14 mouse cellular contexts compared by ENCODE assay signal in genomic region chr1:79641355-79641754, GRCm38 (mm10). TPM values are rescaled to one million over a fixed set of nuclear protein-coding genes. Genes with fewer than 3 reads are reported as not detected.
DNase-seq lines count a peak whose midpoint lies in the region; ATAC-seq and TF ChIP-seq lines count a peak whose summit lies in the region.
"Had no signal": no experiment of that assay in that cellular context is flagged by ENCODE, and none has a peak within 500 bp of the region (broad histone marks: within the 10 kb centered on the region; RNA-seq: fewer than 3 reads in every experiment).

No protein-coding gene starts in this region.

- WGBS in heart, embryonic 10.5 days = 37% methylated on average over 6 of the region's 6 CpGs
- WGBS in liver, embryonic 11.5 days = 27% methylated on average over 6 of the region's 6 CpGs
- 67% methylated on average over 6 of the region's 6 CpGs for WGBS in stomach, postnatal 0 days
- WGBS in midbrain, embryonic 14.5 days = 90% methylated on average over 6 of the region's 6 CpGs

- H3K27me3 ChIP-seq in heart, embryonic 10.5 days (ENCODE audit: insufficient read depth, poor library complexity, severe bottlenecking) = no peaks in the 10 kb centered on the region
- no peaks in the 10 kb centered on the region for H3K27me3 ChIP-seq in liver, embryonic 11.5 days (replicated peaks; ENCODE audit: control insufficient read depth, insufficient read depth, low read length)
- H3K27me3 ChIP-seq in stomach, postnatal 0 days (ENCODE audit: control insufficient read depth, insufficient read depth, low read length) = no peaks in the 10 kb centered on the region
- no peaks in the 10 kb centered on the region for H3K27me3 ChIP-seq in midbrain, embryonic 14.5 days (ENCODE audit: control insufficient read depth, insufficient read depth, low read length)
- H3K27me3 ChIP-seq: lung, embryonic 15.5 days had no signal

- no peak for TF ChIP-seq EP300 in stomach, postnatal 0 days (optimal IDR thresholded peaks at IDR 0.05)

- H3K9me3 ChIP-seq in heart, embryonic 10.5 days = no peaks in the 10 kb centered on the region
- H3K9me3 ChIP-seq in liver, embryonic 11.5 days (ENCODE audit: control insufficient read depth, low read length) = no peaks in the 10 kb centered on the region
- H3K9me3 ChIP-seq in stomach, postnatal 0 days (ENCODE audit: control insufficient read depth, low read length) = no peaks in the 10 kb centered on the region
- no peaks in the 10 kb centered on the region for H3K9me3 ChIP-seq in midbrain, embryonic 14.5 days (ENCODE audit: control insufficient read depth, low read length)
- H3K9me3 ChIP-seq: lung, embryonic 15.5 days had no signal

- no peak overlapping the region for H3K4me3 ChIP-seq in heart, embryonic 10.5 days
- H3K4me3 ChIP-seq in liver, embryonic 11.5 days (ENCODE audit: low read depth, low read length) = no peak overlapping the region
- H3K4me3 ChIP-seq in stomach, postnatal 0 days (ENCODE audit: low read depth, low read length) = no peak overlapping the region
- no peak overlapping the region for H3K4me3 ChIP-seq in midbrain, embryonic 14.5 days (replicated peaks; ENCODE audit: low read depth, low read length)
- H3K4me3 ChIP-seq: erythroblast, embryonic 14.5 days; lung, embryonic 15.5 days had no signal

- H3K27ac ChIP-seq in heart, embryonic 10.5 days = no peak overlapping the region
- no peak overlapping the region for H3K27ac ChIP-seq in liver, embryonic 11.5 days (ENCODE audit: low read depth, low read length)
- no peak overlapping the region for H3K27ac ChIP-seq in stomach, postnatal 0 days (replicated peaks)
- no peak overlapping the region for H3K27ac ChIP-seq in midbrain, embryonic 14.5 days (replicated peaks; ENCODE audit: low read depth, low read length)
- H3K27ac ChIP-seq: lung, embryonic 15.5 days had no signal

- H3K4me1 ChIP-seq in heart, embryonic 10.5 days = peaks cover 6% of the 10 kb centered on the region; the same call in 1 of the 2 replicates
- H3K4me1 ChIP-seq in liver, embryonic 11.5 days (replicated peaks; ENCODE audit: control insufficient read depth, insufficient read depth, low read length) = no peaks in the 10 kb centered on the region
- H3K4me1 ChIP-seq in stomach, postnatal 0 days (replicated peaks; ENCODE audit: control insufficient read depth, insufficient read depth) = no peaks in the 10 kb centered on the region
- 0 out of 2 replicates have a peak, but pooled peaks cover 3% of the 10 kb centered on the region for H3K4me1 ChIP-seq in midbrain, embryonic 14.5 days (ENCODE audit: control insufficient read depth, insufficient read depth, low read length)
- H3K4me1 ChIP-seq: lung, embryonic 15.5 days had no signal

- peak; percentile 72 for DNase-seq in heart, embryonic 10.5 days (ENCODE audit: low spot score)
- no peak for DNase-seq in heart, adult 9 months (ENCODE audit: low spot score in 2 of 2)
- peak; percentile 10 for DNase-seq in brain, adult 2 months (ENCODE audit: low read depth, low spot score)
- DNase-seq in liver, embryonic 11.5 days (ENCODE audit: low spot score) = no peak
- DNase-seq in stomach, postnatal 0 days (ENCODE audit: low spot score) = peak; percentile 26
- no peak for DNase-seq in spleen, postnatal 14 days (ENCODE audit: low spot score in 2 of 2)
- DNase-seq in midbrain, embryonic 14.5 days = no peak
- DNase-seq: adrenal gland, postnatal 10 days; cerebellum, adult 11 months; gastrocnemius, postnatal 25 days; kidney, postnatal 10 days had no signal

- no peak overlapping the region for H3K9ac ChIP-seq in liver, embryonic 11.5 days (ENCODE audit: low read depth, low read length)
- no peak overlapping the region for H3K9ac ChIP-seq in stomach, postnatal 0 days (ENCODE audit: low read length)
- H3K9ac ChIP-seq in midbrain, embryonic 14.5 days (replicated peaks; ENCODE audit: low read length) = no peak overlapping the region
- H3K9ac ChIP-seq: lung, embryonic 15.5 days had no signal

- no peak for TF ChIP-seq CTCF in stomach, postnatal 0 days (IDR thresholded peaks at IDR 0.05; ENCODE audit: low read depth)

- H3K36me3 ChIP-seq in heart, embryonic 10.5 days = no peaks in the 10 kb centered on the region
- no peaks in the 10 kb centered on the region for H3K36me3 ChIP-seq in liver, embryonic 11.5 days (ENCODE audit: control insufficient read depth, insufficient read depth, low read length)
- no peaks in the 10 kb centered on the region for H3K36me3 ChIP-seq in stomach, postnatal 0 days (ENCODE audit: control insufficient read depth, insufficient read depth, low read length)
- no peaks in the 10 kb centered on the region for H3K36me3 ChIP-seq in midbrain, embryonic 14.5 days (ENCODE audit: control insufficient read depth, insufficient read depth, low read length)
- H3K36me3 ChIP-seq: lung, embryonic 15.5 days had no signal

- peak; percentile 88 for ATAC-seq in liver, embryonic 11.5 days (replicated peaks; ENCODE audit: low FRiP score)
- ATAC-seq in stomach, postnatal 0 days (ENCODE audit: low FRiP score, low TSS enrichment) = no peak
- ATAC-seq in midbrain, embryonic 14.5 days (ENCODE audit: low FRiP score, low TSS enrichment) = no peak
- ATAC-seq: forebrain, embryonic 16.5 days had no signal

- H3K4me2 ChIP-seq in liver, embryonic 11.5 days = no peak overlapping the region
- H3K4me2 ChIP-seq in stomach, postnatal 0 days (replicated peaks; ENCODE audit: low read depth) = no peak overlapping the region
- H3K4me2 ChIP-seq in midbrain, embryonic 14.5 days (ENCODE audit: low read length) = no peak overlapping the region
- H3K4me2 ChIP-seq: lung, embryonic 15.5 days had no signal

RNA-seq across cellular contexts. Expression of gene Ap1s3, which starts 30.4 kb away (rescaled TPM):
- polyA plus RNA-seq in heart, embryonic 10.5 days (2016; fragmentation: Nextera tagmentation; extraction: Ambion mirVana) = 0.21 and 0.28 TPM in 2 replicates
- 0.44 and 0.51 TPM in 2 replicates for polyA plus RNA-seq in liver, embryonic 11.5 days (2014; fragmentation: Nextera tagmentation; extraction: Ambion mirVana)
- 0.94 and 1.4 TPM in 2 replicates for polyA plus RNA-seq in stomach, postnatal 0 days (2015; fragmentation: Nextera tagmentation; extraction: Ambion mirVana)
- 0.38 TPM in 1 of 2 replicates, not detected in the other for polyA plus RNA-seq in midbrain, embryonic 14.5 days (2014; fragmentation: Nextera tagmentation; extraction: Ambion mirVana)
- polyA plus RNA-seq: forebrain, embryonic 16.5 days had no signal

Comparison
In these comparisons a context has a peak if more than half of its experiments do, and no peak if none do; other contexts are left out.
1. DNase-seq: peak in heart, embryonic 10.5 days (single experiment), brain, adult 2 months (single experiment) and stomach, postnatal 0 days (single experiment); none in heart, adult 9 months (0 of 2), liver, embryonic 11.5 days (single experiment), spleen, postnatal 14 days (0 of 2) and midbrain, embryonic 14.5 days (single experiment).